Mouse (Mus musculus): ENCODE measurements around the gene Lmo3. TPM values are rescaled to one million over a fixed set of nuclear protein-coding genes. Genes with fewer than 3 reads are reported as not detected.

The Lmo3 gene
- polyA plus RNA-seq, 1 experiment from 2014 or later: 11.3 TPM

DNA sequence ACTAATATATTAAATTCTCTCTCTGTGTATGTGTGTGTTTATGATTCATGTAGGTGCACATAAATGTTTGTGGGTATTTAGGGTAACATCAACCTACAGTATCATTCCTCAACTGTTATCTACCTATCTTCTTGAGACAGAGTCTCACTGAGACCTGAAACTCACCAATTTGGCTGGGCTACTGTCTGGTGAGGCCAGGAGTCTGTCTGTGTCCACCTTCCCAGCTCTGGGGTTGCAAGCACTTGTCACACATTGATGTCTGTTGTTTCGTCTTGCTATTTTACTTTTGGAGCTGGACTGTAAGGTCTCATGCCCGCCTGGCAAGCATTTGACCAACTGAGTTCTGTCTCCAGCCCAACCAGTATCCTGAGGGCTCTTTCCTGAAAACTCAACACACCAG lies 210.6 kb downstream of the Lmo3 start:
- Histone ChIP-seq H3K36me3 (ENCODE audit: control insufficient read depth, insufficient read depth, low read length) (no peaks in the 10 kb centered on the region), H3K9me3 (ENCODE audit: control insufficient read depth, low read length) (no peaks in the 10 kb centered on the region), H3K4me2 (ENCODE audit: low read depth) (no peak overlapping the region), H3K4me3 (ENCODE audit: low read depth, low read length) (no peak overlapping the region), H3K9ac (ENCODE audit: low read length) (no peak overlapping the region), H3K27me3 (ENCODE audit: control insufficient read depth, insufficient read depth, low read length) (no peaks in the 10 kb centered on the region), H3K4me1 (ENCODE audit: control insufficient read depth, insufficient read depth, low read length) (no peaks in the 10 kb centered on the region), H3K27ac (ENCODE audit: low read depth, low read length) (no peak overlapping the region)
- 85% methylated on average over 2 of the region's 2 CpGs for WGBS
- no peak for ATAC-seq (ENCODE audit: insufficient read depth, low FRiP score, low TSS enrichment)
- DNase-seq (ENCODE audit: low spot score): no peak

DNA sequence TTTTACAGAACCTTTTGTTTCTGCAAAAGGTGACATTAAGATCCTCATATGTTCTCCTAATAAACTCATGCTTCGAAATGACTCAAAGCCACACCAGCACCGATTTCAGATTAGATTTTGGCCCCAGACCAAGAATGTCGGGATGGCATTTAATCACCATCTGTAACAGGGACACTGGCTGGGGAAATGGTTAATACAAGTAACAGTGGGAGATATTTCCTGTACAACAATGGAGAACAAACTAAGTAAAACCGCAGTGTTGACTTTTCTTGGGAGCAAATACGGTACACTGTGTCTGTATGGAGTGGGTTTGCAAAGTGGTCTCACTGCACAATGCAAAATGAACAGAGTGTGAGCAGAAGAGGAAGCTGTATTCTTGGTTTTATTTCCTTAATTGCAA lies 217.7 kb downstream of the Lmo3 start:
- Histone ChIP-seq H3K4me3 (ENCODE audit: low read depth, low read length) (no peak overlapping the region), H3K4me1 (ENCODE audit: control insufficient read depth, insufficient read depth, low read length) (no peaks in the 10 kb centered on the region), H3K9me3 (ENCODE audit: control insufficient read depth, low read length) (no peaks in the 10 kb centered on the region), H3K27me3 (ENCODE audit: control insufficient read depth, insufficient read depth, low read length) (no peaks in the 10 kb centered on the region), H3K9ac (ENCODE audit: low read length) (no peak overlapping the region), H3K4me2 (ENCODE audit: low read depth) (no peak overlapping the region), H3K36me3 (ENCODE audit: control insufficient read depth, insufficient read depth, low read length) (no peaks in the 10 kb centered on the region), H3K27ac (ENCODE audit: low read depth, low read length) (no peak overlapping the region)
- DNase-seq (ENCODE audit: low spot score): no peak
- no peak for ATAC-seq (ENCODE audit: insufficient read depth, low FRiP score, low TSS enrichment)
- WGBS: 78% methylated on average over 5 of the region's 5 CpGs

DNA sequence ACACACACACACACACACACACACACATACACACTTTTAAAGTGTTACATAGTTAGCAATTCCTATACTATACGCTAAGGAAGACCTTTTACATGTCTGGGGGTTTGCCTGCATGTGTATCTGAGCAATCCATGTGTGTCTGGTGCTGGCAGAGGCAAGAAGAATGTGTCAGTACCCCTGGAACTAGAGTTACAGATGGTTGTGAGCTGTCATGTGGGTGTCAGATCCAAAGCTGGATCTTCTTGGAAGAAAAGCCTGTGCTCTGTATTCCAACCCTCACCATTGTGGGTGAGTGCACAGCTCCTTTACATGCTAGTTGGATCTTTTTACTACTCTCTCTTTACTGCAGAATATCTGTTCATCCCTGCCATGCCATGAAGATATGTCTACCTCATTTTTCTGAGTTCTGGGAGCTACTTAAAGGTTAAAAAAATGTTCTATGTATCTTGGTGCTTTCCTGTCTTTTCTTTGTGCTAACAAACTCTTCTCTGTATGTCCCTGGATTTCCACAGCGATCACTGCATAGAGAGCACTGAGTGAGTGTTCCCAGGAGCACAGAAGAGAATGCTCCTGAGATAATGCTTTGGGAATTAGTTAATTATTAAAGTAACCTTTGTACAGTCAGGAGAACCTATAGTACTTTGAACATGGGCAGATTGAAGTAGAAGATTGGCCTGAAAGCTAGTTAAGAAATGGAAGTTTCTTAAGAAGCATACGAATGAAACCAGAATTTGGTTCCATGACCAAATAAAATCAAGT lies 231.0 kb downstream of the Lmo3 start:
- Histone ChIP-seq H3K4me1 (ENCODE audit: control insufficient read depth, insufficient read depth, low read length) (no peaks in the 10 kb centered on the region), H3K9me3 (ENCODE audit: control insufficient read depth, low read length) (no peaks in the 10 kb centered on the region), H3K4me2 (ENCODE audit: low read depth) (no peak overlapping the region), H3K9ac (ENCODE audit: low read length) (no peak overlapping the region), H3K36me3 (ENCODE audit: control insufficient read depth, insufficient read depth, low read length) (no peaks in the 10 kb centered on the region), H3K4me3 (ENCODE audit: low read depth, low read length) (no peak overlapping the region), H3K27me3 (ENCODE audit: control insufficient read depth, insufficient read depth, low read length) (no peaks in the 10 kb centered on the region), H3K27ac (ENCODE audit: low read depth, low read length) (no peak overlapping the region)
- ATAC-seq (ENCODE audit: insufficient read depth, low FRiP score, low TSS enrichment) (no peak), DNase-seq (ENCODE audit: low spot score) (no peak)
- 86% methylated on average over 3 of the region's 3 CpGs for WGBS

- DNase-seq (ENCODE audit: low spot score) (no peak), ATAC-seq (ENCODE audit: insufficient read depth, low FRiP score, low TSS enrichment) (no peak)
- Histone ChIP-seq H3K36me3 (ENCODE audit: control insufficient read depth, insufficient read depth, low read length) (no peaks in the 10 kb centered on the region), H3K9ac (ENCODE audit: low read length) (no peak overlapping the region), H3K9me3 (ENCODE audit: control insufficient read depth, low read length) (no peaks in the 10 kb centered on the region), H3K27ac (ENCODE audit: low read depth, low read length) (no peak overlapping the region), H3K4me1 (ENCODE audit: control insufficient read depth, insufficient read depth, low read length) (no peaks in the 10 kb centered on the region), H3K4me3 (ENCODE audit: low read depth, low read length) (no peak overlapping the region), H3K4me2 (ENCODE audit: low read depth) (no peak overlapping the region), H3K27me3 (ENCODE audit: control insufficient read depth, insufficient read depth, low read length) (no peaks in the 10 kb centered on the region)
- 84% methylated on average over 4 of the region's 4 CpGs for WGBS
Observed at GRCm38 (mm10) chr6:138346558-138346957, 235.2 kb downstream of the Lmo3 start.

DNA sequence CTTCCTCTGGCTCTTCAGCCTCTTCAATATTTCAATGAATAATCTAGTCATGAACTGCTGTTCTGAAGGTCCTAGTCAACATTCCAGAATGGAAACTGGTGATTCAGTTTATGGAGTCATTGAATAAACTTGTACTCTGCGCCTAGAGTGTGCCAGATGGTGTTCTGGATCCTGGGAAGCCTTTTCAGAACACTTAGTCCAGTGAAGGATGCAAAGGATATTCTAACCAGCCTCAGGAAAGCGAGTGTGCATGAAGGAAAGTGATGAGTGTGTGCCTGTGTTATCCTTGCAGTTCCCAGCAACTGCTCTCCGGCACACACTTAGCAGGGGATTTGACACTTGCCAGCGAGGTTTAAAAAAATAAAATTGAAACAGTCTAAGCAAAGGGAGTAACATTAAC lies 245.9 kb downstream of the Lmo3 start:
- Histone ChIP-seq H3K9ac (ENCODE audit: low read length) (no peak overlapping the region), H3K9me3 (ENCODE audit: control insufficient read depth, low read length) (no peaks in the 10 kb centered on the region), H3K4me2 (ENCODE audit: low read depth) (no peak overlapping the region), H3K36me3 (ENCODE audit: control insufficient read depth, insufficient read depth, low read length) (no peaks in the 10 kb centered on the region), H3K4me1 (ENCODE audit: control insufficient read depth, insufficient read depth, low read length) (no peaks in the 10 kb centered on the region), H3K27me3 (ENCODE audit: control insufficient read depth, insufficient read depth, low read length) (no peaks in the 10 kb centered on the region), H3K27ac (ENCODE audit: low read depth, low read length) (no peak overlapping the region), H3K4me3 (ENCODE audit: low read depth, low read length) (no peak overlapping the region)
- 81% methylated on average over 4 of the region's 4 CpGs for WGBS
- DNase-seq (ENCODE audit: low spot score): no peak
- no peak for ATAC-seq (ENCODE audit: insufficient read depth, low FRiP score, low TSS enrichment)

DNA sequence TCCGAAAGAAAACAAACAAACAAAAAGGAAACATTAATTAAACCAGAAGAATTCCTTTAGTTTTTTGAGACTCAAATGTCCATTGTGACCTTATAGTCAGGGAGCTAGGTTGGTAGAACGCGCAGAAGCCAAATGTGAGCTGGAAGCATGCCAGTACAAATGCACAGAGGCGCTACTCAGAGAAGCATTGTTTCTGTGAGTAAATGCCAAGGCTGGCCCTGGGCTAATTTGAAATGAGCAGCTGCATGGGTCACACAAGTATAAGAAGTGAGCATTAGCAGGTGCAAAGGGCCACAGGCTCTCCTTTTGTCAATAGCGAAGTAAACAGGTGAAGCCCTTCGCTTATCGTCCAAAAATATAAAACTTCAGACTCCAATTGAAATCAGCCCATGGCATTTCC lies 247.8 kb downstream of the Lmo3 start:
- H3K4me3 ChIP-seq (ENCODE audit: low read depth, low read length): no peak overlapping the region

GRCm38 (mm10) chr6:138325744-138326400 lies 255.9 kb downstream of the Lmo3 start:
- H3K9me3 ChIP-seq (ENCODE audit: control insufficient read depth, low read length): no peaks in the 10 kb centered on the region
- no peak overlapping the region for H3K4me2 ChIP-seq (ENCODE audit: low read depth)
- H3K27ac ChIP-seq (ENCODE audit: low read depth, low read length): no peak overlapping the region
- H3K4me3 ChIP-seq (ENCODE audit: low read depth, low read length): no peak overlapping the region
- WGBS: 61% methylated on average over 3 of the region's 3 CpGs
- no peaks in the 10 kb centered on the region for H3K4me1 ChIP-seq (ENCODE audit: control insufficient read depth, insufficient read depth, low read length)
- ATAC-seq (ENCODE audit: insufficient read depth, low FRiP score, low TSS enrichment): no peak
- no peaks in the 10 kb centered on the region for H3K36me3 ChIP-seq (ENCODE audit: control insufficient read depth, insufficient read depth, low read length)
- no peaks in the 10 kb centered on the region for H3K27me3 ChIP-seq (ENCODE audit: control insufficient read depth, insufficient read depth, low read length)
- DNase-seq (ENCODE audit: low spot score): no peak
- H3K9ac ChIP-seq (ENCODE audit: low read length): no peak overlapping the region

More for the DNA sequence above, 247.8 kb downstream of the Lmo3 start:
- Histone ChIP-seq H3K4me2 (ENCODE audit: low read depth) (no peak overlapping the region), H3K4me1 (ENCODE audit: control insufficient read depth, insufficient read depth, low read length) (no peaks in the 10 kb centered on the region), H3K9ac (ENCODE audit: low read length) (no peak overlapping the region), H3K27ac (ENCODE audit: low read depth, low read length) (no peak overlapping the region), H3K27me3 (ENCODE audit: control insufficient read depth, insufficient read depth, low read length) (no peaks in the 10 kb centered on the region), H3K9me3 (ENCODE audit: control insufficient read depth, low read length) (no peaks in the 10 kb centered on the region), H3K36me3 (ENCODE audit: control insufficient read depth, insufficient read depth, low read length) (no peaks in the 10 kb centered on the region)
- ATAC-seq (ENCODE audit: insufficient read depth, low FRiP score, low TSS enrichment) (peak; percentile 27; the same call in 1 of the 2 replicates), DNase-seq (ENCODE audit: low spot score) (no peak)
- WGBS: 89% methylated on average over 7 of the region's 7 CpGs

GRCm38 (mm10) chr6:138325145-138325544 lies 256.6 kb downstream of the Lmo3 start:
- no peak for ATAC-seq (ENCODE audit: insufficient read depth, low FRiP score, low TSS enrichment)
- Histone ChIP-seq H3K9me3 (ENCODE audit: control insufficient read depth, low read length) (no peaks in the 10 kb centered on the region), H3K4me1 (ENCODE audit: control insufficient read depth, insufficient read depth, low read length) (no peaks in the 10 kb centered on the region), H3K9ac (ENCODE audit: low read length) (no peak overlapping the region), H3K4me2 (ENCODE audit: low read depth) (no peak overlapping the region), H3K27ac (ENCODE audit: low read depth, low read length) (no peak overlapping the region), H3K27me3 (ENCODE audit: control insufficient read depth, insufficient read depth, low read length) (no peaks in the 10 kb centered on the region), H3K4me3 (ENCODE audit: low read depth, low read length) (no peak overlapping the region), H3K36me3 (ENCODE audit: control insufficient read depth, insufficient read depth, low read length) (no peaks in the 10 kb centered on the region)
- WGBS: 74% methylated on average over 3 of the region's 3 CpGs
- no peak for DNase-seq (ENCODE audit: low spot score)

- Histone ChIP-seq H3K9me3 (ENCODE audit: control insufficient read depth, low read length) (no peaks in the 10 kb centered on the region), H3K36me3 (ENCODE audit: control insufficient read depth, insufficient read depth, low read length) (no peaks in the 10 kb centered on the region), H3K27me3 (ENCODE audit: control insufficient read depth, insufficient read depth, low read length) (no peaks in the 10 kb centered on the region), H3K4me3 (ENCODE audit: low read depth, low read length) (no peak overlapping the region), H3K4me1 (ENCODE audit: control insufficient read depth, insufficient read depth, low read length) (no peaks in the 10 kb centered on the region), H3K27ac (ENCODE audit: low read depth, low read length) (no peak overlapping the region), H3K9ac (ENCODE audit: low read length) (no peak overlapping the region), H3K4me2 (ENCODE audit: low read depth) (no peak overlapping the region)
- 95% methylated on average over 14 of the region's 14 CpGs for WGBS
- DNase-seq (ENCODE audit: low spot score) (no peak), ATAC-seq (ENCODE audit: insufficient read depth, low FRiP score, low TSS enrichment) (no peak)
Observed at GRCm38 (mm10) chr6:138323325-138323724, 258.4 kb downstream of the Lmo3 start.
